Mouse (Mus musculus) ES-E14 (cell line): Measurements from ENCODE around the gene Olfr1341.
A peak's percentile ranks its signal among the peaks of the same experiment; 100 is the strongest.

Source experiments
- CHD2 ChIP-seq: IDR thresholded peaks from 2 replicates; pipeline ENCODE4 v1.6.1; 2014; ENCODE audit warnings: mild to moderate bottlenecking, low read depth, low read length, inconsistent platforms
- HCFC1 ChIP-seq: IDR thresholded peaks from 2 replicates; pipeline ENCODE4 v1.6.1; 2012; ENCODE audit warnings: low read length, inconsistent platforms, borderline replicate concordance; ENCODE audit not compliant: insufficient read depth
- ZC3H11A ChIP-seq: IDR thresholded peaks from 2 replicates; pipeline ENCODE4 v1.6.1; 2012; ENCODE audit warnings: low read depth, mild to moderate bottlenecking, inconsistent platforms, low read length, borderline replicate concordance

- TF ChIP-seq HCFC1 (no peak), ZC3H11A (no peak), CHD2 (peak; percentile 41; the same call in 1 of the 2 replicates)
These were observed 16.2 kb upstream of the Olfr1341 start for GRCm38 (mm10) chr4:118687086-118687485.
